Mouse (Mus musculus) mesoderm, embryonic 11.5 days (tissue): Measurements from ENCODE around the gene Nktr.

ENCODE experiments used
- DNase-seq: peaks from one replicate; pipeline ENCODE4 v3.0.0-alpha.2; 2012; ENCODE audit warnings: low read depth, low spot score

Gene Nktr

DNA sequence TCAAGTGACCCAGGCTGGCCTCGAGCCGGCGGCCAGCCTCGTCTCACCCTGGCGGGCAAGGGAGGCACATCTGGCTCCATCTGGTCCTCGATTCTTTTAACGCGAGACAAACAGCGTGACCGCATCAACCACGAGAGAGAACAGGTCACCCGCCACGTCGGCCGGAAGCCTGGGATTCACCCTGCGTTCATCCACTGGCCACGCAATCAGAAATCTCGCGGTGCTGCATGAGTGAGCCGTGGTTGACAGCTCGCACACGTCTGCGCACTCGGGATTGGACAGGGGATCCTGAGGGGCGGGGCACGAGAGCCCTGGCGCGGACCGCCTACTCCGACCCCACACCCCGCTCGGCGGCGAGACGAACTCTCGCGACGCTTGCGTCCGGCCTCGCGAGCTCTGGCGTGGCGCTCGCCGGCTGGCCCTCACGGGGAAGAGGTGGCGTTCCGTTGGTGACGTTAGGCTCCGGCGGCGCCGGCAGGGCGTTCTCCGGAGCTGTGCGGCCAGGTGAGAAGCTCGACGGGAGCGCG is at the start of gene Nktr:
Gene Nktr, plus strand, starts transcription at position 378 of the 527 bp plus-strand sequence.
- peak; percentile 99 for DNase-seq

DNA sequence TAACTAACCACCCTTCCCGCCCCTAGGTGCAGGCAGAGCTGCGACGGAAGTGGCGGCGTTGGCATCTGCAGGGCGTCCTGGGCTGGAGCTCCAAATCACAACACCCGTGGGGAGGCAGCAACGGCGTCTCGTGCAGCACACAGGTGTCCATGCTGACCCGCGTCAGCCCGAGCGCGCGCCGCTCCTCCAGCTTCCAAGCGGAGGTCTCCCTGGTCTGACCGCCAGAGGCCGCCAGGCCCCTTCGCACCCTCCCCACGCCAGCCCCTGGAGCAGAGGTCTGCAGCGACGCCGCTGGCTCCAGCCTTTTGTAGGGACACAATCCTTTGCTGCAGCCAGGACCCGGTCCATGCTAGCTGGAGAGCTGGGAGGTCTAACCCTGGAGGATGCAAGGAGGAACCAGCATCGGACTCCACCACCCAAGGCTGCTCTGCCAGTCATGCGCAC is 49.6 kb upstream of the Nktr start:
- DNase-seq: peak; percentile 76

DNA sequence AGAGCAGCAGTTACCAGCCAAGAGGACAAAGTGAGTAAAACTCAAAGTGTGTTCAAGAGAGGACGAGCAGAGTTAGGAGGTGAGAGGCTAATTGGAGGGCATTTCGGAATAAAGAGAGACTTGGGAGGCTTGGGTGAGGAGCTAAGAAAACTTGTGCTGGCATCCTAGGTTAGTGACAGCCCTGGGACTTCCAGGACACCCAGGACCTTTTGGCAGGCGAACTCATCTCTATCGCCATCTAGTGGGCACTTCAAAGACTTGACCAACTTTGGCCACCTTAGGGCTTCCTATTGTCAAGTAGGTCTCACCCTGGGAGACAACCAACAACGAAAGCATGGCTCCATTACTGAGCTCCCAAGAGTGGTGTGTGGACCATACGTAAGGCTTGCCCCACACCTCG is 47.7 kb upstream of the Nktr start:
- DNase-seq: peak; percentile 69

DNA sequence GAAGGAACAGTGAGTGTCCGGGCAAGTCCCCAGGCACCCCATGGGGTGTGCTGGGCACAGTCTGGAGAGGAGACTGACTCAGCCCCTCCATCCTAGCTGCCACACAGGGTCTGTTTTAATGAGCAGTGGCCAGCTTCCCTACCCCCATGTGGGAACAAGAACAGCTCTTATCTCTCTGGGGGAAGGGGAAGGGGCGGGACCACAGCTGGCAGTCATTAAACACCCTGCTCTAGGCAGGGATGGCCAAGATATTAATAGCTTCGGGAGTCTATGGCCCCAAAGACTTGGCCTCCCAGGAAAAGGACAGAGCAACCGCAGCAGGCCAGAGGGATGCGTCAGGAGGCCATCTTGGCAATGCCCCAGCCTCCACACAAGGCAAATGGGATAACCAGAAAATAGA is 46.7 kb upstream of the Nktr start:
- no peak for DNase-seq

DNA sequence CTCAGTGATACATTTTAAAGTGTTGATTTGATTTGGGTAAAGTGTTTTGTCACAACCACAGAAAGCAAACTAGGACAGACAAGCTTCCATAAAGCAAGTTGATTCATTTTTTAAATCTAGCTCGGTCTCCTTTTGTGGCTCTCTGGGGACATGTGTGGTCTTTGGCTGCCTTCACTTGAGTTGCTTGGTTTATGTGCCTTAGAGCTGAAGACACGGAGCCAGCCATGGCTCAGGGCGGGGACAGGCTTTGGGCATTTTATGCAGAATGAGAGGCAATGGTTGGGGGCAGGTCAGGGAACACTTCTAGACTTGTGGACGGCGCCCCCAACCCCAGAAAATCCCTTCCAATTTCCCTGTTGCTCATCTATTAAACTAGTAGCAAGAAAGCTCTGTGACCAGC is 45.3 kb upstream of the Nktr start:
- no peak for DNase-seq

DNA sequence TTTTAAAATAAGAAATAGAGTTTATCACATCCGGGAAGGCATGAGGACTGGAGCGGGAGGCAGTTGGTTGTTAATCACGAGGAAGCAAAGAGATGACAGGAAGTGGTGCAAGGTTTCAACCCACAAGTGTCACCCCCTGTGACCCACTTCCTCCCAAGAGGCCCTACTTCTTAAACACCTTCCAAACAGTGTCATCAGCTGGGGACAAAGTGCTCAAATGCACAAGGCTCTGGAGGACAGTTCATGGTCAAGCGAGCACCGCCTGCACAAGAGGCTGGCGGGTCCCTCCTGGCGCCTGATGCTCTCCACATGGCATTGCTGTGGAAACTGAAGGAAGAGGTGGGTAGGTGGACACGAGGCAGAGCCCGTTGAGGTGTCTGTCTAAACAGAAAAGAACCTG is 44.0 kb upstream of the Nktr start:
- no peak for DNase-seq

DNA sequence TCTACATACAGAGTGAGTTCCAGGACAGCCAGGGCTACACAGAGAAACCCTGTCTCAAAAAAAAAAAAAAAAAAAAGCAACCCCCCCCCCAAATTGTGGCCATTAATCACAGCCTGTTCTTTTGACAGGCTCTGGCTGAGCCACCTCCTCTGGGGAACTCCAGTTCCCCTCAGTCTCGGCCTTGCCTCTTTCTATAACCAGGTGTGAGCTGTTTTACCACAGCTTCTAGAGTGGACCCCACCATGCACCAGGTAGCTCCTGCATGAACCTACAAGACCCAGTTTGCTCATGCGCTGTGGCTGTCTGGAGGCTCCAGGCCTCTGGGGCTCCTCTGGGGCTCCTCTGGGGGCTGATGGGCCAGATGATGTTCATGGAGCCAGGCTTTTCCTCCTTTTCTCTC is 43.4 kb upstream of the Nktr start:
- DNase-seq: no peak

DNA sequence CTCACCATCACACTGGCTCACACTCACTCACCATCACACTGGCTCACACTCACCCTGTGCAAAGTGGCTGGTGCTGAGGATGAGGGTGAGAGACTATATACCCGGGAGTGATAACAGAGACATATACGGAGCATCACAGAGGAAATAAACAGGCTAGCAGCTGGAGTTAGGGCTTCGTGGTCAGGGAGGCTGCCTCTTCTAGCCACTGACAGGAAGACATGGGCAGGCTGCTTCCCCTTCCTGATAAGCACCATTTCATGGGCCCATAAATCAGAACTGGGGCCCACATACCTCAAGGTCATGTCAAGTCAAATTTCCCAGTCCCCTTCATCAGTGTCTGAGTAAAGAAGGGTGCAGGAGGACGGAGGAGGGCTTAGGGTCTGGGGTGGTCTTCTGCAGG is 41.9 kb upstream of the Nktr start:
- DNase-seq: no peak

DNA sequence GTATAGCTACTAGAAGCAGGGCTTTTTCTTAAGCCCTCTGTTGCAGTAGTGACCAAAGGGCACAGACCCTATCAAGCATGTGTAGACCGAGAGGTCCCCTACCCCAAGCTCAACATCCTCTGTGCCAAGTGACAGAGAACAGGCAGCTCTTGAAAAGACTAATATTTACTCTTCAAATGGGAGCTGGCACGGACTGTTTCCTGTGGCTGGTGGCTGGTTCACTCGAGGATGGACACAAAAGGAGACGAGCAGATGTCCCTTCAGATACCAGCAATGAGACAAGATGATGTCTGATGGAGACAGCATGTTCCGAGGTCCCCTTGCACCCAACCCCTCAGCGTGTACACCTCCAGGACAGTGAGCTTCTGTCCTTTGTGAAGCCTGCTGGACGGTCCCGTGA is 41.5 kb upstream of the Nktr start:
- DNase-seq: no peak

DNA sequence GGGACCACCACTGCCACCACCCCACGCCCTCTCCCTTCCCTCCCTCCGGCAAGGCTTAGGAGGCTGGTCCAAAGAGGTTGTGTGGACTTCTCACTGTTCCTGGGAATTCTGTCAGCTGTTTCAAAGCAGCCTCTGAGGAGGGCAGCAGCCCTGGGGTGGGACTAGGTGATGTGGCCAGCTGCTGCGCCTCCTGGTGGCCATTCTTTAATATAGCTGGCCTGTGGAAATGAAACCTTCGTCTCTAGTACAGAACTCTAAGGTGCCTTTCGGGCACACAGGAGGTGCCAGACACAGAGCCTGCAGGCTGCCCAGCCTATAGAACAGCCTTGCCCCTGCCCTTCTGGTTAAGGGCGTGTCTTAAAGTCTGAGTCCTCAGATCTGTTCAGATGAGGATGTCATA is 39.4 kb upstream of the Nktr start:
- peak; percentile 74 for DNase-seq

DNA sequence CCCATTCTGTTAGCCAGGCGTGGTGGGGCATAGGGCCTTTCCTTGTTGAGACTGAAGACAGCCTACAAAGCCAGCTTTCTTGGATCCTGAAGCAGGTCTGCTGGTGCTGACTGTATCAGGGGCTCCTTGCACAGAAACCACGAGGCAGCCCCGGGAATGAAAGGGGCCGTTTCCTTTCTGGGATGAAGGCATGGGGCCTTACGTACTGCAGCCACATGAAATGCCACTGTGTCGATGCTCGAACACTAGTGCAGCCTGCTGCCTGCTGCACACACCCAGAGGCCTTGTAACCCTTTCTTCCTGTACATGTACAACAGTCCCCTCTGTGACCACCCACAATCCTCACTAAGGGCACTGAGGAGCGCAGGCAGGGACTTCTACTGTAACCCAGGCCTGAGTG is 37.8 kb upstream of the Nktr start:
- DNase-seq: no peak

DNA sequence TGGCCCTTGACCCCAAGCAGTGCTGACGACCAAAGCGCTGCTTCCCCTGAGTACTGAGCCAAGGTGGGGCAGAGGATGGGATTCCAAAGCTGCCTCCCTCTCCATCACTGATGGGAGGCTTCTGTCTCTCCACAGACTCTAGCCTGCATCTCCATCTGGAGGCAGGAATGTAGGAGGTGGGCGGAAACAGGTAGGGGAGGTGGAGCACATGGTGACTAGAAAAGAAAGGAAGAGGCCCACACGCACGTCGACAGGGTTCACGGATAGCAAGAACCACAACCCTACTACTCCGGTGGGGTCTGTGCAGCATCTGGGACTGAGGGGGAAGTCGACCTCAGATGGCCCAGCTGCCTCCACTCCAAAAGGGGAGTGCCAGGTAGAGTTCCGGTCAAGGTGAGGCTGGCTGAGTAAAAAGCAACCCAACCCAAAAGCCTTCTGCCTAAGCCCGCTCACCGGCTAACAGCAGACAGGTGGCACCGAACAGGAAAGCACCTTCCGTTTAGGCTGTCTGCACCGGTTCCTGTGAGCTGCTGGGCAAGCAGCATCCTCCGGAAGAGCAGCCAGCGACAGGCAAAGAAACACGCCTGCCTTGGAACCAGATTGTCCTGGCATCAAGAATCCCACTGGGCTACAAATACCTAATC is 36.8 kb upstream of the Nktr start:
- no peak for DNase-seq

DNA sequence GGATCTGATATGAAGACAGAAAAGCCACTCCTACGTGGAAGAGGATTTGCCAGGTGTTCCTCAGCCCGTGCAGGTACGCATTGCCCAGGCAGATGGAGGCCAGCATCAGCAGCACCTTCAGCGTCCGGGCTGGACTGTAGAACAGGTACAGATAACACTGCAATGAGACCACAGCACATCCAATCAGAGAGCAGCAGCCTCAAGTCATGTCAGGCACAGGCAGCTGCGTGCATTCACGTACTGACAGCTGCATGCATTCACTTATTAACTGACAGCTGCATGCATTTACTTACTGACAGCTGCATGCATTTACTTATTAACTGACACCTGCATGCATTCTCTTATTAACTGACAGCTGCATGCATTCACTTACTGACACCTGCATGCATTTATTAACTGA is 34.3 kb upstream of the Nktr start:
- no peak for DNase-seq

DNA sequence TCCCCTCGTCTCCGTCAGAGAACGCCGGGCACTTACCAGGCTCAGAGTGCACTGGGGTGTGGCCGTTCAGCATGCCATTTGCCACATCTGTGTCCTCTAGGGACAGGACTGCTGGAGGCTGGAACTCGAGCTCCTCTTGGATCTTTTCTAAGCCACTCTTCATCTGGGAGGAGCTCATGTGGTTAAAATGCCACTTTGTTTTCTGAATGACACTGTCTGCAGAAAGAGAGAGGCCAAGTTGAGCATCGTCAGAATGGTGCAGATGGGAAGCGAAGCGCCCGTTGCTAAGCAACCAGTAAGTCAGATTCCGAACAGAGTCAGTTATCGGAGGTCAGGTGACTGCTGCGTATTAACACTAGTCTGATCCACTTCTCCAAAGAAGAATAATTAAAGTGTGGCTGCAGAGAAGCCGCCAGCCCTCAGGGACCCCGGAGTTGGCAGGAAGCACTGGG is 28.7 kb upstream of the Nktr start:
- peak; percentile 31 for DNase-seq

DNA sequence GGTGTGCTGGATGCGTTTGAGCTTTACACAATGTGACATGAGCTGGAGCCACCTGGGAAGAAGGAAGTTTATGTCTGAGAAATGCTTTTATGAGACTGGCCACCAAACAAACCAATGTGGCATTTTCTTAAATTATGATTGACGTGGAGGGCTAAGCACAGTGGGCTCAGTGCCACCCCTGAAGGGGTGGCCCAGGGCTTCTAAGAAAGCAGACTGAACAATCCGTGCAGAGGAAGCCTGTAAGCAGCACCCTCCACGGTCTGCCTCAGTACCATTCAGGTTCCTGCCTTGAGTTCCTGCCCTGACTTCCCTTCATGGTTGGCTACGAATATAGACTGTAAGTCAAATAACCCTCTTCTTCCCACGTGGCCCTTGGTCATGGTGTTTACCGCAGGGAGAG is 28.2 kb upstream of the Nktr start:
- no peak for DNase-seq

DNA sequence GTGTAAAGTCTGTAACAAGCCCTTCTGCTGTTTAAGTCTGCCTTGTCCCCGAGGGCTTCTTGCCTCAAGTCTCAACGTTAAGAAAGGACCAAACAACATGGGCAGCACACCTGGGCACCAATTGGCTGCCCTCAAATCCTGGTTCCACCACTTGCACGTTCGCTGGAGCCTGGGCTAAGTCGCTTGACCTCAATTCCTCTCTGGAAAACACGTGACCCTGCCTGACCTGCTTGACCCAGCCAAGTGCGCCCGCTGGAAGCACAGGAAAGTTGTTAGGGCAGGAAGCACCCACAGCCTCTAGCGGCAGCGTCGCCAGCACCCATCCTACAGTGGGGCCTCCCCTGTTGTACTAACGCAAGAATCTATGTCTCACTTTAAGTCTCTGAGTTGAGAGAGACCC is 24.2 kb upstream of the Nktr start:
- no peak for DNase-seq

DNA sequence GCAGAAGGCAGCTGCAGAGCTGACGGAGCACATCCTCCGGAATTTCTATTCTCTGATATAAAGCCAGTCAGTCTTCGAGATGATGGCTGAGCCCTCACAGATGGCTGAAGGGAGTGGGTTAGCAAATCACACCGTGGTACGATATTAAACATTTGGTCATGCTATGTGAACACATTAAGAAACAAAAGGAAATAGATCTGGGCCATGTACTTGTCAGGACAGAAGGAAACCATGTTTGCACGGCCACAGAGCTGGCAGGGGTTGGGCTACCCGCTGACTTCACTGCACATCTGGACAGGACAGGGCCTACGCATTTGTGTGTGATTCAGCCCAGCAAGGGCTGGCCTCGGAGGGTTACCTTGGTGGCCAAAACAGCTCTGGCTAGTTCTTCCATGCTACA is 22.3 kb upstream of the Nktr start:
- DNase-seq: no peak

DNA sequence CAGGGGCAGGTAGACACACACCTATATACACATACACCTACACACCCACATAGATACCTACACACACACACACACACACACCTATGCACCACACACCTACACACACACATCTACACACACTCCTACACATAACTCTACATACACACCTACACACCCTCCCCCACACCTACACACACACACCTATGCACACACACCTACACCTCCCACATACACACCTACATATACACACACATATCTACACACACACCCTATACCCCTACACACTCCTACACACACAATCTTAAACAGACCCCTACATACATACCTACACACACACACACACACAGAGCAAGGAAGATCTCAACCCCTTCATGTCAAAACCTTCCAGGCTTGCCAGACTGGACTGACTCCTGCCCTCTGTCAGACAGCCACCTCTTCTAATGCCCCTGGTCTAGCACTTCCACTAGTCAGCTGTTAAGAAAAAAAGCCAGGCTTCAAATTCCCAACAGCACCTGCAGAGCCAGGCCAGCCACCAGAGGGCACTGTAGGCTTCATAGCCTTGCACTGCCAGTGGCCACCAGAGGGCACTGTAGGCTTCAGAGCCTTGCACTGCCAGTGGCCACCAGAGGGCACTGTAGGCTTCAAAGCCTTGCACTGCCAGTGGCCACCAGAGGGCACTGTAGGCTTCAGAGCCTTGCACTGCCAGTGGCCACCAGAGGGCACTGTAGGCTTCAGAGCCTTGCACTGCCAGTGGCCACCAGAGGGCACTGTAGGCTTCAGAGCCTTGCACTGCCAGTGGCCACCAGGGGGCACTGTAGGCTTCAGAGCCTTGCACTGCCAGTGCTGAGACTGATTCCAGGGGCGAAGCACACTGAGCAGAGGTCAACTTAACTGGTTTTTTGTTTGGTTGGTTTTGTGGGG is 21.6 kb upstream of the Nktr start:
- DNase-seq: peak; percentile 66

DNA sequence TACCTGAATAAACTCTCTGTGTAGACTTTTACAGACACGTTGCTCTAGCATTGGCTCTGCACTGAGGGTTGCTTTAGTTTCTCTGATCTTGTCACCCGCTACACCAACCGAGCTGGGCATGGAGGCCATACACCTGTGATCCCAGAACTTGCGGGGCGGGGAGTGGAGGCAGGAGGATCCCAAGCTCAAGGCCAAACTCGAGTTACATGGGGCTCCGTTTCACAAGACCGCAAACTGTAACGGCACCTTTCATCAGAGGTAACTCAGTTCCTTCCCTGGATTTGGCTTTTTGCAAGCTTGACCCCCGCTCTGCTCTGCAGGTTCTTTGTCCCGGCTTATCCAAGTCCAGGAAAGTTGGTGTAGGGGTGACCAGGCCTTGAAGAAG is 14.7 kb upstream of the Nktr start:
- DNase-seq: no peak

DNA sequence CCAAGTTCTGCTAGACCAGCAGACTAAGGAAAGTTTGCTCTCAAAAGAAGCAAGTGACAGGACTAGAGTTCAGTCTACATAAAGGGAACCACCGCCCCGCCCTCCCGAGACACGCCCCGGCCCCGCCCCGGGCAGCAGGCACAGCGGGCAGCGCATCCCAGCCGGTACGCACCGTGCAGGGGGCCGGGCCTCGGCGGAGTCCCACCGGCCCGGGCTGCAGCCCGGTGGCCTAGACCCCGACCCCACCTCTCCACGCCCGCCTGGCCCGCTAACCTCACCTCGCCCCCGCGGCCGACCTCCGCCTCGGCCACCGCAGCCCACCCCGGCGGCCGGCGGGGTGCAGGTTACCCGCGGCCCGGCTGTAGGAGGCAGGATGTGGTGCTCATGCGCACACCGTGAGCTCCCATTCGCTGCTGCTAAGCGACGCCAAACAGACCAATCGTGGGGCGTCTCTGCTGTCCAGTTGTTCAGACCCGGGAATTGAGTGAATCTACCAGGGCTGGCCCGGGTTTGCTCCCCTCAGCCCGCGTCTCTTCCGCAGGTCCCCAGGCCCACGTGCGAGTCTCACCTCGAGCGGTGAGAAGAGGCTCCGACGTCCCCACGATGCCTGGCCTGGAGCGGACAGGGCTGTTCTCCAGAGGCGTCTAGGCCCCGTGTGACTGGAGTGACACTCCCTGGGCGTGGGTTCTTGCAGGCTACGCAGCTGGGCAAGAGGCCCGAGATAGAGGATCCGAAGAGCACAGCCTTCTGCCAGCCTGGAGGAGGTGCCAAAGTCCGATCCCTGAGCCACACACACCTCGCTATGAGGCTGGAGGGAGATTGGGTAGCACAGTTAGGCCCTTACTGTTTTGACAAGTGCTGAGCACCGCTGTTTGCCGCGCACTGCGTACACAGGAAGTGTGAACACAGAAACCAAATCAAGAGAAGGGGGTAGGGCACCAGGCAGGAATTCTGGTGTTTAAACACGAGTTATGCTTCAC is 14.0 kb upstream of the Nktr start, which contains the start of gene Sec22c:
Gene Sec22c, minus strand, starts transcription at position 845 of the 980 bp plus-strand sequence.
- DNase-seq: peak; percentile 94

DNA sequence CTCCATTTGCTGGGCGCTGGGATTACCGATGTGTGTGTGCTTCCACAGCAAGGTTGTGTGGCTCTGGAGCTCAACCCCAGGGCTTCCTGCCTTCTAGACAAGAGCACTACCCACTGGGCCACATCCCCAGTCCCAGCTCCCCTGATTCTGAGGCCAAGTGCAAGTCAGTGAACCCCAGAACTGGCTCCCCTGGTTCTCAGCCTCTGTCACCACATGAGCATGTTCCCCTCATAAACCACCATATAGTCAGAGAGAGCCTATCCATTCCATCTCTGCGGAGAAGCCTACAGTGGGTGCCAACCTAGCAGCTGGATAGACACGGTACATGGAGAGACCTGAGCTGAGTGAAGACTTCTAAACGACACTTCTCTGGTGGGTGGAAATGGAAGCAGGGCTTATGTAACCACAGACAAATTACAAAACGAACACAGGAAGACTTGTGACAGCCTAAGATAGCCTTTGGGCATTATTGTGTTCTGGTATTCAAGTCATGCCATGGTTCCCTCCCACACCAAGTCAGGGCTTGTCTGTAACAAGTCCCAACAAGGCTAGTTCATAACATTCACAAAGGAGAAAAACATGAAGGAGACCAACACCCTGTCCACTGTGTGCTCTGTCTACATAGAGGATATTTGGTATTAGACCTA is 12.8 kb upstream of the Nktr start:
- DNase-seq: no peak
